Mouse (Mus musculus) midbrain, embryonic 14.5 days (tissue): Measurements from ENCODE around the gene Map2k6. TPM values are rescaled to one million over a fixed set of nuclear protein-coding genes. Genes with fewer than 3 reads are reported as not detected.

Experiments
- ATAC-seq: fragments of 200-750 bp; cut with Nextera tagmentation; 2 replicates; pipeline ENCODE4 v1.8.0; 2017; ENCODE audit warnings: moderate number of reproducible peaks, moderate library complexity; ENCODE audit not compliant: low FRiP score, low TSS enrichment
- DNase-seq: peaks from one replicate; pipeline ENCODE4 v3.0.0-alpha.2; 2015
- H3K27ac ChIP-seq: fragments of 300-500 bp; sonication (generic); replicated peaks from 2 replicates; pipeline ENCODE4 v1.5.1; 2014; ENCODE audit warnings: mild to moderate bottlenecking, low read depth, low read length, moderate library complexity
- H3K27me3 ChIP-seq: fragments of 300-500 bp; sonication (generic); 2 replicates; pipeline ENCODE4 v1.6.1; 2014; ENCODE audit warnings: low read length, control low read depth, mixed read lengths; ENCODE audit not compliant: control insufficient read depth, insufficient read depth
- H3K36me3 ChIP-seq: fragments of 300-500 bp; sonication (generic); 2 replicates; pipeline ENCODE4 v1.6.1; 2014; ENCODE audit warnings: low read length, control low read depth; ENCODE audit not compliant: control insufficient read depth, insufficient read depth
- H3K4me1 ChIP-seq: fragments of 300-500 bp; sonication (generic); 2 replicates; pipeline ENCODE4 v1.6.1; 2014; ENCODE audit warnings: mild to moderate bottlenecking, antibody characterized with exemption, low read length, control low read depth; ENCODE audit not compliant: control insufficient read depth, insufficient read depth
- H3K4me2 ChIP-seq: fragments of 300-500 bp; sonication (generic); 2 replicates; pipeline ENCODE4 v1.6.1; 2014; ENCODE audit warnings: mild to moderate bottlenecking, low read length, moderate library complexity
- H3K4me3 ChIP-seq: fragments of 300-500 bp; sonication (generic); replicated peaks from 2 replicates; pipeline ENCODE4 v1.5.1; 2014; ENCODE audit warnings: low read depth, low read length
- H3K9ac ChIP-seq: fragments of 300-500 bp; sonication (generic); replicated peaks from 2 replicates; pipeline ENCODE4 v1.6.1; 2014; ENCODE audit warnings: mild to moderate bottlenecking, low read length, moderate library complexity
- H3K9me3 ChIP-seq: fragments of 300-500 bp; sonication (generic); 2 replicates; pipeline ENCODE4 v1.6.1; 2016; ENCODE audit warnings: low read length, control low read depth, mixed read lengths; ENCODE audit not compliant: control insufficient read depth
- WGBS: fragments of 180-500 bp; shearing (Covaris S2); extraction: QIAGEN DNeasy Blood & Tissue Kit; methylation state at CpG from one replicate; pipeline ENCODE4 v1.1.7; 2014; 5-methylcytosine and 5-hydroxymethylcytosine counted together
- polyA plus RNA-seq: library from polyadenylated mRNA; unstranded; fragments of >200 nt; fragmentation: Nextera tagmentation; extraction: Ambion mirVana; gene quantifications from 2 replicates; pipeline ENCODE4 v1.2.1, GENCODE M21; 2014

The Map2k6 gene
- polyA plus RNA-seq, 1 experiment from 2014 or later: 26.2 TPM

DNA sequence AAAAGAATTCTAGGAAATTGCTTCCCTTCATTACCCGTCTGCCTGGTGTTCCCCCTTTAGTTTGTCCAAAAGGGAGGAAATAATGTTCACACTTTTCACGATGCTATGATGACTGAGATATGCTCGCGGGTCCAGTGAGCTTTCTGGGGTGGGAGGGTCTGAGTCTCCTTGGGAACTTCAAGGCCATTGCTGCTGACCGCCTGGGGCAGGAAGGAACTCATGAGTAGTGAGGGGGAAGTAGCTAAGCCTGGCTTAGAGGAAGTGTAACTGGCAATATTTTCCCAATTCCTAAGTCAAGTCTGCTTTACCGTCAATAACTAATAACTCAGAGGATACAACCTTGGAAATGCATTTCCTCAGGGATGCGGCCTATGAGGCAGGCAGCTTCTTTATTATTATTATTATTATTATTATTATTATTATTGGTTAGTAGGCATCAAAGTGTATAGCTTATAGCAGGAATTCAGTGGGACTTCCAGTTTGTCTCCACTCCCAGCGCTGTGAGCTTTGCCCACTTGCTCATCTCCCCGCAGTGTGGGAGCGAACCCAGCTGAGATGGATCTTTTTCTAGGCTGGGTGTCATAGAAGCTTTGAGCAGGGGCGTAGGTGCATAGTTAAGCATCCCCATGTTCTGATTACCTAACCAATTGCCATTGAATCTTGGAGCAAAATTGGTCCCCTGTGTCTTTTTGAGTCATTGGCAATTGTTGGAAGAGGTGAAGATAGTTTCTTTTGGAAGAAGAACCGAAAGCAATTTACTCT is 163.6 kb downstream of the Map2k6 start:
- Histone ChIP-seq H3K4me2 (no peak overlapping the region), H3K9ac (no peak overlapping the region), H3K4me3 (no peak overlapping the region), H3K36me3 (no peaks in the 10 kb centered on the region), H3K4me1 (no peaks in the 10 kb centered on the region), H3K9me3 (no peaks in the 10 kb centered on the region), H3K27me3 (no peaks in the 10 kb centered on the region), H3K27ac (no peak overlapping the region)
- DNase-seq (no peak), ATAC-seq (no peak)
- WGBS: 94% methylated on average over 12 of the region's 12 CpGs

DNA sequence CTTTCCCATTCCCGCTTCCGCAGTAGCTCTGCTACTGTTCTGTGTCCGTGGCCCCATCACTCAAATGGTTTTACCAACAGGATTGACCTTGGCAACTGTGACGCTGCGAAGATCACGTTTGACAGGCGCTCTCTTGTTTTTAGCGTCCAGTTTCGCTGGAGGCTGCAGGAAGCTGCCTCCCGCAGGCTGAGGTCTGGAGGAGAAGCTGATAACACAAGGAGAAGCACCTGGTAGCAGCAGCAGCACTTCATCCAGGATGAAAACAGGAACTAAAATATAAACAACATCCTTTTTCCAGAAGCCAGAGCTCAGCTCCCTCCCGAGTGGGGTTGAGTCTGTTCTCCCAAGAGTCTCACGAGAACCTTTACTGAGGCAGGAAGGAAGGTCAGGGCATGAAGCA is 164.3 kb downstream of the Map2k6 start:
- Histone ChIP-seq H3K9ac (no peak overlapping the region), H3K27me3 (no peaks in the 10 kb centered on the region), H3K9me3 (no peaks in the 10 kb centered on the region), H3K4me2 (no peak overlapping the region), H3K36me3 (no peaks in the 10 kb centered on the region), H3K4me1 (no peaks in the 10 kb centered on the region), H3K4me3 (no peak overlapping the region), H3K27ac (no peak overlapping the region)
- ATAC-seq: no peak
- DNase-seq: no peak
- WGBS: 66% methylated on average over 12 of the region's 12 CpGs

DNA sequence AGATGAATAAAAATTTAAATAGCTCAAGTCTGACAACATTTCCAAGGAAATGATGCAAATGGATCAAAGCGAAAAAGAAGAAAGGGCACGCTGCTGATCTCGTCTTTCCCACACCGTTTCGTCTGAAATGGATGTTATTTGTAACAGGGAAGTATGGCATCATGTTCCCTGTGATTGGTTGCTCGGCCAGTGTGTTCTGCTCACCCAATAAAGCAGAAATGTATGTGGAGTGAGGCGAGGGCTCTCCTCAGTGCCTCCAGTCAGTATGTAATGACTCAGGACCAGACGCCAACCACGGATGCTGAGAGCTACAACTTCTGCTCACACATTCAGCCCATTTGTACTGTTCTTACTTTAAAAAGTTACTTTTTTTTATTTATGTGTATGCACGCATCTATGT is 164.9 kb downstream of the Map2k6 start:
- WGBS: 90% methylated on average over 10 of the region's 10 CpGs
- no peak overlapping the region for H3K9ac ChIP-seq
- no peaks in the 10 kb centered on the region for H3K9me3 ChIP-seq
- DNase-seq: no peak
- no peak overlapping the region for H3K4me2 ChIP-seq
- no peaks in the 10 kb centered on the region for H3K4me1 ChIP-seq
- H3K4me3 ChIP-seq: no peak overlapping the region
- no peaks in the 10 kb centered on the region for H3K27me3 ChIP-seq
- no peak for ATAC-seq
- no peaks in the 10 kb centered on the region for H3K36me3 ChIP-seq
- H3K27ac ChIP-seq: no peak overlapping the region

DNA sequence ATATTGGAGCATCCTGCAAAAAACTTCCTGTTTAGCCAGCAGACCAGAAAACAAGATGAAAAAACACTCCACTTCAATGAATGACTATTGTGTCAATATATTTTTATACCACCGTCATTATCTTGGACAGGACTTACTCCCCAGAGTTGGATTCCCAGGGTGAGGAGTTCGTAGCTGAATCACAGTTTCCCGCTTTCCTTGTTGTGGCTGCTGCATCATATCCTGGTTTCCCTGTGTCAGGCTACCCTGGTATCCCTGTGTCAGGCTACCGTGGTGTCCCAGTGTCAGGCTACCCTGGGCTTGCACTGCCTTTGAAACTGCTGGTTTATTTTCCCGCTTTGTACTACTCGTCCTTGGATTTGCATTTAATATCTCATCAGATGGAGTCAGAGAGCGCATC is 167.4 kb downstream of the Map2k6 start:
- 91% methylated on average over 7 of the region's 7 CpGs for WGBS
- no peaks in the 10 kb centered on the region for H3K4me1 ChIP-seq
- H3K4me3 ChIP-seq: no peak overlapping the region
- H3K4me2 ChIP-seq: no peak overlapping the region
- no peaks in the 10 kb centered on the region for H3K9me3 ChIP-seq
- DNase-seq (no peak), ATAC-seq (no peak)
- H3K27me3 ChIP-seq: no peaks in the 10 kb centered on the region
- no peak overlapping the region for H3K9ac ChIP-seq
- no peaks in the 10 kb centered on the region for H3K36me3 ChIP-seq
- H3K27ac ChIP-seq: no peak overlapping the region

DNA sequence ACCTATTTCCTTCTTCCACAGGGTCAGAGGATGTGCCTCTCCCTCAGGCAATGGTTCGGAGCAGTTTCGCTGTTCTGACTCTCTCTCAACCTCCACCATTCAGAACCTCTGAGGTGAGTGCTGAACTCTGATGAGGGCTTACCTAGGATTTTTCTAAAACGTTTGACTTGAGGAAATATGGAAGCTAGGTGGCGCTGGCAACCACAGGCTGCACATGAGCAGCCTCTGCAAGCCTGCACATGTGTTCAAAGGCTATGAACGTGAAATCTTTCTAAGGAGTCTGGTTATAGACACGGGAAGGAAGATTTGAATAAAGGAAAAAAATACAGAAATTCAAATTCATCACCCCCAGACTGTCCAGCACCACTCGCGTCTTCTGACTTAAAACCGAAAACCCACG is 173.6 kb downstream of the Map2k6 start:
- WGBS: 51% methylated on average over 10 of the region's 10 CpGs
- H3K4me2 ChIP-seq: no peak overlapping the region
- ATAC-seq (peak; percentile 31; the same call in 1 of the 2 replicates), DNase-seq (peak; percentile 89)
- H3K36me3 ChIP-seq: no peaks in the 10 kb centered on the region
- H3K4me1 ChIP-seq: no peaks in the 10 kb centered on the region
- no peak overlapping the region for H3K9ac ChIP-seq
- H3K27ac ChIP-seq: no peak overlapping the region
- H3K9me3 ChIP-seq: no peaks in the 10 kb centered on the region
- H3K27me3 ChIP-seq: no peaks in the 10 kb centered on the region
- H3K4me3 ChIP-seq: no peak overlapping the region

Other genes starting within 250 kb of the Map2k6 start
- gene Abca9, start 230.9 kb upstream of the Map2k6 start, polyA plus RNA-seq: 0.32 and 3.8 TPM in 2 replicates
- gene Abca6, start 147.3 kb upstream of the Map2k6 start, polyA plus RNA-seq: 0.09 and 0.34 TPM in 2 replicates
- 14.5 and 21.4 TPM in 2 replicates for gene Abca5, start 61.4 kb upstream of the Map2k6 start, polyA plus RNA-seq